Mouse (Mus musculus) olfactory bulb, adult 2 months (tissue): ENCODE results near the gene Anxa9.

Source experiments
- CTCF ChIP-seq: fragments of 200-500 bp; IDR thresholded peaks from 2 replicates; pipeline ENCODE4 v1.5.1; 2012; ENCODE audit warnings: low read depth, mild to moderate bottlenecking, low read length, moderate library complexity; ENCODE audit not compliant: insufficient read depth
- POLR2A ChIP-seq: fragments of 200-500 bp; IDR thresholded peaks from 2 replicates; pipeline ENCODE4 v1.6.1; 2012; ENCODE audit warnings: mild to moderate bottlenecking, low read depth, low read length, moderate library complexity; ENCODE audit not compliant: insufficient read depth

DNA sequence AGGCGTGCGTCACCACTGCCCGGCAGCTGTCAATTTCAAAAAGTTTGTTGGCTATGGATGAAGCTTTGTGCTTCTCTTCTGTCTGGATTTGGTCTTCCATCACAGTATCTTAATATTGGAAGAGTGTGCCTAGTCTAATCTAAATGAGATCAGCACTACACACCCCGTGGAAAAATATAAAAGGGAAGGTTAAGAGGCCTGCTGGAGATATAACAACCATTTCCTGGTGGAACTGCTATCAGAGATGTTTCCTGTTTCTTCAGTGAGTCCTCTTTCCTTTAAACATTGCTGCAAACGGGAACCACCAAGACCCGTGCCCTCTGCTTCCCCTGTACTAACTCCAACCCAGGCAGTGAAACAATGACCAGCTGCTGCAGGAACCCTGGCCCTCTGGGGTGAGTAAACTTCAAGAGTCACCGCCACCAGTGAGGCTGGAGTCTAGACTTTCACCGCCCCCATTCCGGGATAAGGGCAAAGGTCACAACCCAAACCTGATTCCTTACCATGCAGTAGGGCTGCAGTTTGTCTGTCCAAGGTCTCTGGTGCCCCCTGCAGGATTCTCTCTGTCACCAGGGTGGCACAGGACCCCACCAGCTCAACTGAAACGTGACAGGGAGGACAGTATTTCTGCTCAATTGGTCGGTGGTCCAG is 43.8 kb downstream of the Anxa9 start:
- TF ChIP-seq CTCF (peak; percentile 53; the same call in 1 of the 2 replicates), POLR2A (no peak)
